Mouse (Mus musculus): Measurements from ENCODE around the gene Mink1. TPM values are rescaled to one million over a fixed set of nuclear protein-coding genes. Genes with fewer than 3 reads are reported as not detected.

The Mink1 gene
- total and polyA plus RNA-seq, 2 experiments from 2014 or later, result 5.0 to 20.4 TPM

- H3K36me3 ChIP-seq (replicated peaks; ENCODE audit: control insufficient read depth, insufficient read depth, low read length), result peaks cover 61% of the 10 kb centered on the region
- no peak for ATAC-seq (ENCODE audit: insufficient read depth, low read depth)
Measured at GRCm38 (mm10) chr11:70647716-70648420, 85.2 kb downstream of the Mink1 start.

DNA sequence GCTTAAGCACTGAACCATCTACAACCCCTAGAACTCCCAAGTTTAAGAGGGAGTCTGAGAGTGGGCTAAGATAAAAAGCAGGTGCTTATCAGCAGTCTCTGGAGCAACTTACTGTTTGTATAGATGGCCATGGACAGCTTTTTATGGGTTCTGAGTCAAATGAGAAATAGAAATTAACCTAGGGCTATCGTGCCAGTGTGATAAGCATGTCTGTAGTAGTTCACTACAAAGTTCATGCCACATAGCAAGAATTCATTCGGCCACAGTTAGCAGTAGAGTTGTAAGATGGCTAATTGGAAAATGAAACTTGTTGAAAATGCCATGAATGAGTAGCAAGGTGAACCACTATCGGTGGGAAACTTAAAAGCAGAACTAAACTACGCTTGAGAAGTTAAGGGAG, 85.8 kb downstream of the Mink1 start:
- Histone ChIP-seq H3K36me3 (replicated peaks; ENCODE audit: control insufficient read depth, insufficient read depth, low read length) (peaks cover 61% of the 10 kb centered on the region), H3K4me3 (ENCODE audit: low read depth, low read length) (peak overlapping the region; percentile 80), H3K9ac (replicated peaks; ENCODE audit: low read depth, low read length) (peak overlapping the region; percentile 86), H3K27ac (ENCODE audit: low read depth) (no peak overlapping the region), H3K4me2 (ENCODE audit: low read depth, low read length) (peak overlapping the region; percentile 95), H3K27me3 (ENCODE audit: control insufficient read depth, insufficient read depth, low read length) (no peaks in the 10 kb centered on the region), H3K4me1 (ENCODE audit: control insufficient read depth, insufficient read depth) (peaks cover 14% of the 10 kb centered on the region), H3K9me3 (replicated peaks; ENCODE audit: control insufficient read depth, low read length) (no peaks in the 10 kb centered on the region)
- DNase-seq (ENCODE audit: low spot score), result no peak
- no peak for TF ChIP-seq CTCF (IDR thresholded peaks at IDR 0.05; ENCODE audit: low read depth)
- TF ChIP-seq EP300 (IDR thresholded peaks at IDR 0.05; ENCODE audit: low read depth), result no peak
- WGBS, result 67% methylated on average over 4 of the region's 4 CpGs
- no peak for ATAC-seq (ENCODE audit: insufficient read depth, low read depth)

More at GRCm38 (mm10) chr11:70647716-70648420, 85.2 kb downstream of the Mink1 start:
- Histone ChIP-seq H3K9me3 (replicated peaks; ENCODE audit: control insufficient read depth, low read length) (no peaks in the 10 kb centered on the region), H3K9ac (replicated peaks; ENCODE audit: low read depth, low read length) (peak overlapping the region; percentile 86), H3K4me3 (ENCODE audit: low read depth, low read length) (peak overlapping the region; percentile 80), H3K27ac (ENCODE audit: low read depth) (peak overlapping the region; percentile 97), H3K27me3 (ENCODE audit: control insufficient read depth, insufficient read depth, low read length) (no peaks in the 10 kb centered on the region), H3K4me1 (ENCODE audit: control insufficient read depth, insufficient read depth) (peaks cover 11% of the 10 kb centered on the region), H3K4me2 (ENCODE audit: low read depth, low read length) (peak overlapping the region; percentile 95)
- peak; percentile 16 for DNase-seq (ENCODE audit: low spot score)
- WGBS, result 3% methylated on average over 28 of the region's 28 CpGs
- TF ChIP-seq CTCF (IDR thresholded peaks at IDR 0.05; ENCODE audit: low read depth) (no peak), EP300 (IDR thresholded peaks at IDR 0.05; ENCODE audit: low read depth) (no peak)

- H3K27me3 ChIP-seq (ENCODE audit: control insufficient read depth, insufficient read depth, low read length), result no peaks in the 10 kb centered on the region
- no peak overlapping the region for H3K27ac ChIP-seq (ENCODE audit: low read depth)
- no peak overlapping the region for H3K4me2 ChIP-seq (ENCODE audit: low read depth, low read length)
- H3K9me3 ChIP-seq (replicated peaks; ENCODE audit: control insufficient read depth, low read length), result no peaks in the 10 kb centered on the region
- DNase-seq (ENCODE audit: low spot score) (no peak), ATAC-seq (ENCODE audit: insufficient read depth, low read depth) (no peak)
- H3K36me3 ChIP-seq (replicated peaks; ENCODE audit: control insufficient read depth, insufficient read depth, low read length), result peaks cover 54% of the 10 kb centered on the region
- H3K9ac ChIP-seq (replicated peaks; ENCODE audit: low read depth, low read length), result no peak overlapping the region
- no peak overlapping the region for H3K4me3 ChIP-seq (ENCODE audit: low read depth, low read length)
- 80% methylated on average over 8 of the region's 8 CpGs for WGBS
- peaks cover 14% of the 10 kb centered on the region for H3K4me1 ChIP-seq (ENCODE audit: control insufficient read depth, insufficient read depth)
- TF ChIP-seq EP300 (IDR thresholded peaks at IDR 0.05; ENCODE audit: low read depth) (no peak), CTCF (IDR thresholded peaks at IDR 0.05; ENCODE audit: low read depth) (no peak)
Measured at GRCm38 (mm10) chr11:70649185-70649734, 86.6 kb downstream of the Mink1 start.

DNA sequence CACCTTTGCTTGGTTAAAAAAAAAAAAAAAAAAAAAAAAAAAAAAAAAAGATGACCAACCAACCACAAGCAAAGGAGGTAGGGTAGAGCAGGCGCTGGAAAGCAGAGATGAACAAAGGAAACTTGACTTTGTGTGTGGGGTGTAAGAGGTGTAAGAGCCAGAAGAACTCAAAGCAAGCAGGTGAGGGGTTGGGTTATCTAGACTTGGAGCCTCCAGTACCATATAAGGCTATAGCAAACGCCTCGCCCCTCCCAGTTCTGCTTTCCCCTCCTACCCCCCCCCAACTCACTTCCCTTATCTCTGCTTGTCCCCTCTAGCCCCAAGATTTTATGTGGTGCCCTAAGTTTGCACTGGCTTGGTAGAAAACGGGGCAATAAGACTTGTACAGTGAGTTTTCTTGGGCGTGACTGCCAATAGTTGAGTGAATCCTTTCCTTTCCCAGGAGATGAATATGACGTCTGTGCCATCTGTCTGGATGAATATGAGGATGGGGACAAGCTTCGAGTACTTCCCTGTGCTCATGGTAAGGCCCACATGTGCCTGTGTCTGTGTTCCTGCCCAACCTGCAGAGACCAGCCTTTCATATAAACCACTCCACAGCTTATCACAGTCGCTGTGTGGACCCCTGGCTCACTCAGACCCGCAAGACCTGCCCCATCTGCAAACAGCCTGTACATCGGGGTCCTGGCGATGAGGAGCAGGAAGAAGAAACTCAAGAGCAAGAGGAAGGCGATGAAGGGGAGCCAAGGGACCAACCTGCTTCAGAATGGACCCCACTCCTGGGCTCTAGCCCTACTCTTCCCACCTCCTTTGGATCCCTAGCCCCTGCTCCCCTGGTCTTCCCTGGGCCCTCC, 87.9 kb downstream of the Mink1 start:
- no peak for DNase-seq (ENCODE audit: low spot score)
- ATAC-seq (ENCODE audit: insufficient read depth, low read depth), result no peak
- Histone ChIP-seq H3K27me3 (ENCODE audit: control insufficient read depth, insufficient read depth, low read length) (no peaks in the 10 kb centered on the region), H3K27ac (ENCODE audit: low read depth) (no peak overlapping the region), H3K4me3 (ENCODE audit: low read depth, low read length) (no peak overlapping the region), H3K9ac (replicated peaks; ENCODE audit: low read depth, low read length) (no peak overlapping the region), H3K4me1 (ENCODE audit: control insufficient read depth, insufficient read depth) (peaks cover 9% of the 10 kb centered on the region), H3K9me3 (replicated peaks; ENCODE audit: control insufficient read depth, low read length) (no peaks in the 10 kb centered on the region), H3K36me3 (replicated peaks; ENCODE audit: control insufficient read depth, insufficient read depth, low read length) (peaks cover 44% of the 10 kb centered on the region), H3K4me2 (ENCODE audit: low read depth, low read length) (no peak overlapping the region)
- 66% methylated on average over 12 of the region's 12 CpGs for WGBS
- TF ChIP-seq CTCF (IDR thresholded peaks at IDR 0.05; ENCODE audit: low read depth) (no peak), EP300 (IDR thresholded peaks at IDR 0.05; ENCODE audit: low read depth) (0 out of 2 replicates have a peak, but pooled peaks have one; percentile 17)

- 44% methylated on average over 2 of the region's 2 CpGs for WGBS
- H3K4me3 ChIP-seq (ENCODE audit: low read depth, low read length), result no peak overlapping the region; the same call in 1 of the 2 replicates
- ATAC-seq (ENCODE audit: insufficient read depth, low read depth) (no peak), DNase-seq (ENCODE audit: low spot score) (no peak)
- TF ChIP-seq EP300 (IDR thresholded peaks at IDR 0.05; ENCODE audit: low read depth) (no peak), CTCF (IDR thresholded peaks at IDR 0.05; ENCODE audit: low read depth) (no peak)
- peaks cover 15% of the 10 kb centered on the region for H3K4me1 ChIP-seq (ENCODE audit: control insufficient read depth, insufficient read depth)
- H3K36me3 ChIP-seq (replicated peaks; ENCODE audit: control insufficient read depth, insufficient read depth, low read length), result peaks cover 44% of the 10 kb centered on the region
- H3K9ac ChIP-seq (replicated peaks; ENCODE audit: low read depth, low read length), result no peak overlapping the region
- no peak overlapping the region for H3K27ac ChIP-seq (ENCODE audit: low read depth)
- no peaks in the 10 kb centered on the region for H3K9me3 ChIP-seq (replicated peaks; ENCODE audit: control insufficient read depth, low read length)
- H3K27me3 ChIP-seq (ENCODE audit: control insufficient read depth, insufficient read depth, low read length), result no peaks in the 10 kb centered on the region
- no peak overlapping the region; the same call in 1 of the 2 replicates for H3K4me2 ChIP-seq (ENCODE audit: low read depth, low read length)
Measured at GRCm38 (mm10) chr11:70651391-70651790, 88.7 kb downstream of the Mink1 start.

Measured in heart, postnatal 0 days (tissue).